Mouse (Mus musculus): ENCODE results near the gene Poldip3. TPM values are rescaled to one million over a fixed set of nuclear protein-coding genes. Genes with fewer than 3 reads are reported as not detected.

Poldip3 gene
- total RNA-seq (2021) = 10 to 100 TPM; 82.6 to 83.2 TPM
- long read RNA-seq, transcript Poldip3-201 (9 exons, 3,299 nt) = major isoform, 39 of 67 reads
- long read RNA-seq, transcript Poldip3-202 (8 exons, 3,157 nt) = minor isoform, 13 of 67 reads
- long read RNA-seq, partial matches to known transcripts = 1 of 67 reads
- long read RNA-seq, other reads (novel, unspliced or antisense) = 14 of 67 reads

GRCm38 (mm10) chr15:83149196-83150072 lies at the start of gene Poldip3:
Gene Poldip3 (minus strand): TSS chr15:83149384.
- DNase-seq (ENCODE audit: low spot score in 2 of 2) = peak; percentile 97 to 98

- no peak for DNase-seq (ENCODE audit: low spot score in 2 of 2)
These were observed 44.2 kb upstream of the Poldip3 start for GRCm38 (mm10) chr15:83193413-83193812.

- no peak for DNase-seq (ENCODE audit: low spot score in 2 of 2)
These were observed 33.2 kb upstream of the Poldip3 start for GRCm38 (mm10) chr15:83182351-83182750.

GRCm38 (mm10) chr15:83181800-83182330 lies 32.7 kb upstream of the Poldip3 start:
- DNase-seq (ENCODE audit: low spot score in 2 of 2) = no peak

- no peak for DNase-seq (ENCODE audit: low spot score in 2 of 2)
These were observed 30.8 kb upstream of the Poldip3 start for GRCm38 (mm10) chr15:83180004-83180403.

GRCm38 (mm10) chr15:83176653-83177052 lies 27.5 kb upstream of the Poldip3 start:
- DNase-seq (ENCODE audit: low spot score in 2 of 2) = no peak

GRCm38 (mm10) chr15:83173914-83174884 lies 25.0 kb upstream of the Poldip3 start:
- DNase-seq (ENCODE audit: low spot score in 2 of 2) = no peak

GRCm38 (mm10) chr15:83172492-83173429 lies 23.6 kb upstream of the Poldip3 start, which contains the start of gene Cyb5r3:
Gene Cyb5r3 (minus strand): TSS chr15:83172592.
- DNase-seq (ENCODE audit: low spot score in 2 of 2) = no peak

- peak; percentile 94 to 98 for DNase-seq (ENCODE audit: low spot score in 2 of 2)
These were observed 22.7 kb upstream of the Poldip3 start for GRCm38 (mm10) chr15:83171712-83172481.

- no peak for DNase-seq (ENCODE audit: low spot score in 2 of 2)
These were observed 21.9 kb upstream of the Poldip3 start for GRCm38 (mm10) chr15:83170956-83171659.

GRCm38 (mm10) chr15:83169772-83170722 lies 20.9 kb upstream of the Poldip3 start:
- no peak for DNase-seq (ENCODE audit: low spot score in 2 of 2)

GRCm38 (mm10) chr15:83168875-83169771 lies 19.9 kb upstream of the Poldip3 start:
- DNase-seq (ENCODE audit: low spot score in 2 of 2) = no peak

- no peak for DNase-seq (ENCODE audit: low spot score in 2 of 2)
These were observed 19.1 kb upstream of the Poldip3 start for GRCm38 (mm10) chr15:83168311-83168710.

- no peak for DNase-seq (ENCODE audit: low spot score in 2 of 2)
These were observed 18.4 kb upstream of the Poldip3 start for GRCm38 (mm10) chr15:83167550-83168065.

GRCm38 (mm10) chr15:83167126-83167525 lies 17.9 kb upstream of the Poldip3 start:
- no peak for DNase-seq (ENCODE audit: low spot score in 2 of 2)

GRCm38 (mm10) chr15:83166642-83167041 lies 17.5 kb upstream of the Poldip3 start:
- DNase-seq (ENCODE audit: low spot score in 2 of 2) = peak; percentile 36 to 48
